Mouse (Mus musculus) limb, embryonic 15.5 days (tissue): ENCODE measurements around the gene Tnks1bp1. TPM values are rescaled to one million over a fixed set of nuclear protein-coding genes. Genes with fewer than 3 reads are reported as not detected.

Source experiments
- ATAC-seq: fragments of 200-750 bp; cut with Nextera tagmentation; 2 replicates; pipeline ENCODE4 v1.8.0; 2017; ENCODE audit warnings: low read depth, moderate TSS enrichment; ENCODE audit not compliant: insufficient number of reproducible peaks, low FRiP score, low TSS enrichment
- H3K27ac ChIP-seq: fragments of 300-500 bp; sonication (generic); 2 replicates; pipeline ENCODE4 v1.5.1; 2015; ENCODE audit warnings: moderate library complexity, mild to moderate bottlenecking, inconsistent platforms
- H3K27me3 ChIP-seq: fragments of 300-500 bp; sonication (generic); 2 replicates; pipeline ENCODE4 v1.6.1; 2015; ENCODE audit warnings: inconsistent platforms
- H3K36me3 ChIP-seq: fragments of 300-500 bp; sonication (generic); 2 replicates; pipeline ENCODE4 v1.6.1; 2015; ENCODE audit warnings: inconsistent platforms
- H3K4me1 ChIP-seq: fragments of 300-500 bp; sonication (generic); 2 replicates; pipeline ENCODE4 v1.6.1; 2015; ENCODE audit warnings: inconsistent platforms
- H3K4me2 ChIP-seq: fragments of 300-500 bp; sonication (generic); 2 replicates; pipeline ENCODE4 v1.6.1; 2015; ENCODE audit warnings: mild to moderate bottlenecking, inconsistent platforms
- H3K4me3 ChIP-seq: fragments of 300-500 bp; sonication (generic); 2 replicates; pipeline ENCODE4 v1.5.1; 2015; ENCODE audit warnings: mild to moderate bottlenecking, inconsistent platforms
- H3K9ac ChIP-seq: fragments of 300-500 bp; sonication (generic); 2 replicates; pipeline ENCODE4 v1.6.1; 2015; ENCODE audit warnings: inconsistent platforms
- H3K9me3 ChIP-seq: fragments of 300-500 bp; sonication (generic); 2 replicates; pipeline ENCODE4 v1.6.1; 2016; ENCODE audit warnings: inconsistent platforms
- WGBS: fragments of 180-500 bp; shearing (Covaris S2); methylation state at CpG from one replicate; pipeline ENCODE4 v1.1.7; 2015; 5-methylcytosine and 5-hydroxymethylcytosine counted together
- polyA plus RNA-seq: library from polyadenylated mRNA; unstranded; fragments of >200 nt; fragmentation: Nextera tagmentation; extraction: Ambion mirVana; gene quantifications from 2 replicates; pipeline ENCODE4 v1.2.1, GENCODE M21; 2015

Tnks1bp1 gene
- polyA plus RNA-seq, 1 experiment from 2014 or later: 74.1 TPM

- H3K4me2 ChIP-seq: no peak overlapping the region
- ATAC-seq: no peak
- no peaks in the 10 kb centered on the region for H3K36me3 ChIP-seq
- H3K4me1 ChIP-seq: no peaks in the 10 kb centered on the region
- H3K4me3 ChIP-seq: no peak overlapping the region
- no peaks in the 10 kb centered on the region for H3K27me3 ChIP-seq
- no peaks in the 10 kb centered on the region for H3K9me3 ChIP-seq
- no peak overlapping the region for H3K27ac ChIP-seq
- H3K9ac ChIP-seq: no peak overlapping the region
- 64% methylated on average over 2 of the region's 2 CpGs for WGBS
Measured at GRCm38 (mm10) chr2:85098014-85098413, 50.2 kb downstream of the Tnks1bp1 start.

- H3K4me2 ChIP-seq: no peak overlapping the region
- no peak overlapping the region for H3K9ac ChIP-seq
- no peaks in the 10 kb centered on the region for H3K4me1 ChIP-seq
- no peak overlapping the region for H3K4me3 ChIP-seq
- H3K9me3 ChIP-seq: no peaks in the 10 kb centered on the region
- no peaks in the 10 kb centered on the region for H3K27me3 ChIP-seq
- no peak overlapping the region for H3K27ac ChIP-seq
- no peak for ATAC-seq
- WGBS: 58% methylated on average over 7 of the region's 7 CpGs
- no peaks in the 10 kb centered on the region for H3K36me3 ChIP-seq
Measured at GRCm38 (mm10) chr2:85098824-85099511, 51.1 kb downstream of the Tnks1bp1 start.

- no peak for ATAC-seq
- Histone ChIP-seq H3K27ac (no peak overlapping the region), H3K4me3 (no peak overlapping the region), H3K4me2 (no peak overlapping the region), H3K36me3 (no peaks in the 10 kb centered on the region), H3K27me3 (no peaks in the 10 kb centered on the region), H3K4me1 (peaks cover 7% of the 10 kb centered on the region; the same call in 1 of the 2 replicates), H3K9me3 (no peaks in the 10 kb centered on the region), H3K9ac (no peak overlapping the region)
- 81% methylated on average over 8 of the region's 8 CpGs for WGBS
Measured at GRCm38 (mm10) chr2:85103201-85103600, 55.4 kb downstream of the Tnks1bp1 start.

GRCm38 (mm10) chr2:85105426-85106013, 57.7 kb downstream of the Tnks1bp1 start:
- no peaks in the 10 kb centered on the region for H3K27me3 ChIP-seq
- peaks cover 7% of the 10 kb centered on the region; the same call in 1 of the 2 replicates for H3K4me1 ChIP-seq
- ATAC-seq: no peak
- H3K36me3 ChIP-seq: no peaks in the 10 kb centered on the region
- H3K9me3 ChIP-seq: no peaks in the 10 kb centered on the region
- WGBS: 60% methylated on average over 11 of the region's 11 CpGs
- no peak overlapping the region for H3K27ac ChIP-seq
- H3K9ac ChIP-seq: no peak overlapping the region
- H3K4me3 ChIP-seq: no peak overlapping the region
- H3K4me2 ChIP-seq: no peak overlapping the region

GRCm38 (mm10) chr2:85106068-85106790, 58.4 kb downstream of the Tnks1bp1 start:
- H3K4me1 ChIP-seq: peaks cover 7% of the 10 kb centered on the region; the same call in 1 of the 2 replicates
- WGBS: 50% methylated on average over 7 of the region's 7 CpGs
- H3K9ac ChIP-seq: no peak overlapping the region
- no peaks in the 10 kb centered on the region for H3K9me3 ChIP-seq
- no peak overlapping the region for H3K4me2 ChIP-seq
- no peak overlapping the region for H3K27ac ChIP-seq
- no peaks in the 10 kb centered on the region for H3K36me3 ChIP-seq
- no peak for ATAC-seq
- H3K4me3 ChIP-seq: no peak overlapping the region
- no peaks in the 10 kb centered on the region for H3K27me3 ChIP-seq

- 72% methylated on average over 4 of the region's 4 CpGs for WGBS
- H3K27me3 ChIP-seq: no peaks in the 10 kb centered on the region
- no peak for ATAC-seq
- H3K36me3 ChIP-seq: no peaks in the 10 kb centered on the region
- peaks cover 7% of the 10 kb centered on the region; the same call in 1 of the 2 replicates for H3K4me1 ChIP-seq
- no peak overlapping the region for H3K4me3 ChIP-seq
- H3K9me3 ChIP-seq: no peaks in the 10 kb centered on the region
- no peak overlapping the region for H3K4me2 ChIP-seq
- H3K27ac ChIP-seq: no peak overlapping the region
- H3K9ac ChIP-seq: no peak overlapping the region
Measured at GRCm38 (mm10) chr2:85106941-85107340, 59.1 kb downstream of the Tnks1bp1 start.

GRCm38 (mm10) chr2:85110288-85110875, 62.6 kb downstream of the Tnks1bp1 start:
- no peaks in the 10 kb centered on the region for H3K27me3 ChIP-seq
- H3K9me3 ChIP-seq: no peaks in the 10 kb centered on the region
- no peak overlapping the region for H3K9ac ChIP-seq
- no peak for ATAC-seq
- H3K4me1 ChIP-seq: peaks cover 7% of the 10 kb centered on the region; the same call in 1 of the 2 replicates
- no peak overlapping the region for H3K4me3 ChIP-seq
- no peak overlapping the region for H3K4me2 ChIP-seq
- no peak overlapping the region for H3K27ac ChIP-seq
- no peaks in the 10 kb centered on the region for H3K36me3 ChIP-seq
- 80% methylated on average over 9 of the region's 9 CpGs for WGBS

Other genes with a start within 250 kb of the Tnks1bp1 start
- 45.5 and 49.2 TPM in 2 replicates for gene Ube2l6, start 249.2 kb upstream of the Tnks1bp1 start, polyA plus RNA-seq
- 0.76 and 3.4 TPM in 2 replicates for gene Smtnl1, start 225.4 kb upstream of the Tnks1bp1 start, polyA plus RNA-seq
- 45.0 and 49.8 TPM in 2 replicates for gene Timm10, start 221.0 kb upstream of the Tnks1bp1 start, polyA plus RNA-seq
- 14.5 and 16.5 TPM in 2 replicates for gene Slc43a1, start 209.2 kb upstream of the Tnks1bp1 start, polyA plus RNA-seq
- gene Rtn4rl2, start 161.3 kb upstream of the Tnks1bp1 start, polyA plus RNA-seq: 0.96 TPM in 2 replicates
- 32.4 and 36.2 TPM in 2 replicates for gene Slc43a3, start 111.4 kb upstream of the Tnks1bp1 start, polyA plus RNA-seq
- gene Prg2, start 67.6 kb upstream of the Tnks1bp1 start, polyA plus RNA-seq: 0.18 TPM in 1 of 2 replicates, not detected in the other
- gene Prg3, start 59.8 kb upstream of the Tnks1bp1 start, polyA plus RNA-seq: not detected in 2 replicates
- gene Ssrp1, start 10.8 kb upstream of the Tnks1bp1 start, polyA plus RNA-seq: 235 and 238 TPM in 2 replicates
- 0.19 and 0.58 TPM in 2 replicates for gene P2rx3, start 10.6 kb upstream of the Tnks1bp1 start, polyA plus RNA-seq
- 54.1 and 62.0 TPM in 2 replicates for gene Aplnr, start 88.2 kb downstream of the Tnks1bp1 start, polyA plus RNA-seq
- 0.74 and 0.78 TPM in 2 replicates for gene Lrrc55, start 149.2 kb downstream of the Tnks1bp1 start, polyA plus RNA-seq